Mouse (Mus musculus) retina, embryonic 14.5 days (tissue): Measurements from ENCODE around the gene Rap2a.

ENCODE experiments used
- DNase-seq: peaks from one replicate; pipeline ENCODE4 v3.0.0-alpha.2; 2015; ENCODE audit warnings: low spot score

The Rap2a gene

DNA sequence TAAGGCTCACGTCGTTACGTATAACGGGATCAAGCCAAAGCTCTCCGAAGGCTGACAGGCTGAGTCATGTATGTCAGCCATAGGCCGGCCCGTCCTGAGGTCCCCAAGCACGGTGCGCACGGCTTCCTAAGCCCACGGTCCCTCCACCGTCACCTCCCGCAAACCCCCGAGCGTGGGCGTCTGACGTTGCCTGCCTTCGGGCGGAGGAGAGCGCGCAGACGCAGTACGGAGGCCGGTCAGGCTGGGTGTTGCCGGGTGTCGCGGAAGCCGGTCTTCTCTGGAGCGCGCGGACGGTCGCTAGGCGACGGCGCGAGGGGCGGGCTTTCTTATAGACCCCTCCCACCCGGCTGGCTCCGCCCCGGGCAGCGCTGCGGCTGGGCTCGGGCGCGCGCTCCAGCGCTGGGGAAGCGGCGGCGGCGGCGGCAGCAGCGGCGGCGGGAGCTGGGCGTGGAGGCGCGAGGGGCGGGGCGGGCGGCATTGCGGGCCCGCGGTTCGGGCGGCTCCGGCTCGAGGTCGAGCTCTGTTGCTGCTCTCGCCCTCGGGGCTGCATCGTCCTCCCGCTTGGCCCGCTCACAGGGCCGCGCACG is at the start of gene Rap2a:
Rap2a (plus strand) TSS at position 463 of the 587 bp plus-strand sequence.
- DNase-seq, result peak; percentile 96

DNA sequence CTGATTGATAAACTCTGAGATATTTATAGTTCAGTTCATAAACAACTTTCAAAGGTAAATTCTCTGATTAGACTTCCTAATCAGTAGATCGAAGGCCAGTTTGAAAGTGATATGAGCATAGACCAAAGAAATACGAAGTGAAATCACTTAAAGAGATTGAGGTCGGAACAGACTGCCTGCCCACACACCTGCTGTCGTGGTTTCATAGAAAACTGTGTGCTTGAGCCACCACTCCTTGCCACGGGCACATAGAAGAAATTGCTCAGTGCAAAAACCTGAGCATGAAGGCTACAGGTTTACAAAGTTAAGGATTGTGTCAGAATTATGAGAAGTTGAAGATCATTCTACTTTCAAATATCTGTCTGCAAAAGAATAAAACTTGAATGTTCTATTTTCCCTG is 49.7 kb upstream of the Rap2a start:
- DNase-seq, result no peak

DNA sequence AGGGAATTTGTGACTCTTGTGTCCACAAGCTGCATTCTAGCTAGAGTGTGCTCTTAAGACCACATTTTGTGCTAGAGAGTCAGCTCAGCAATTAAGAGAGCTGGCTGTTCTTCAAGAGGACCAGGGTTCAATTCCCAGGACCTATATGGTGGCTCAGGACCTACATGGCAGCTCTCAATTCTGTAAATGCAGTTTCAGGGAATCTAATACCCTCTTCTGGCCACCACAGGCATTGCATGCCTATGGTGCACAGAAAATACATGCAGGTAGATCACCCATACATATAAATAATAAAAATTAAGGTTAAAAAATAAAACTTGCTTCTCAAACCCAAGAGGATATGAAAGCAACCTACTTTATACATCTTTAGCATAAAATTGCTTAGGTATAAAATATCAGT is 45.5 kb upstream of the Rap2a start:
- peak; percentile 12 for DNase-seq

DNA sequence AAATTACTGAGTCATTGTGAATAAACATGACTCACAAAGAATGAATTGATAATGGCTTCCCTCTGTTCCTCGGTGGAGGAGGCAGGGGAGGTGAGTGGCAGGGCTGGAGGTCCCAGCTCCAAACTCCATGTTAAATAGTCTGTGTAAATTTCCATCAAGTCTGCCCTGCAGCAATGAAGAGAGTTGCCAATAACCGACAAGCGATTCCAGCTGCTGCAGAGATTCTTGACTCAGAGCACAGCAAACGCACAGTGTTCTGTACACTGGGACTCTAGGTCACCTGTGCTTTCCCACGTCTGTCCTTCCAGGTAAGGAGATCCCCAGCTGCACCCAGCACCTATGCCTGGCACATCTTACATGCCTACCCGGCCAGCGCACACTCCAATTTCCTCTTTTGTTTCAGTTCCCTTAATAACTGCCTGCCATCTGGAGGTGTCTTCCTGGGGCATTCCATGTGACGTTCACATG is 44.3 kb upstream of the Rap2a start:
- no peak for DNase-seq

DNA sequence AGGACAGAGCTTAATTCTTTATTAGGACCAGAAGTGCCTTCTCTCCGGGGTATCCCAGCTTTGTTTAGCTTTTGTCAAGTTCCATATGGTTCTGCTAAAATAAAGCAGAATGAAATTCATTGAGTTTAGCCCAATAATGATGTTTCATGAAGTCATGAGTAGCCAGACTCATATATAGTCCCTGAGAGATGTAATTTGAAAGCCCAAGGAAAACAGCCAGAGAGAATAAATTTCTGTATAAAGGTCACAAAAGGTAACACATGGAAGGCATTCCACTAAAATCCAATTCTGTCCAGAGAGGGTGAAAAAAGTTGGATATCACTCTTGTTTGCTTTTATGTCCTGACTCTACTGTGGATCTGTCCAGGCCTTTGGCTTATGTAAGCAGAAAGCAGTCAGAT is 43.4 kb upstream of the Rap2a start:
- DNase-seq, result no peak

DNA sequence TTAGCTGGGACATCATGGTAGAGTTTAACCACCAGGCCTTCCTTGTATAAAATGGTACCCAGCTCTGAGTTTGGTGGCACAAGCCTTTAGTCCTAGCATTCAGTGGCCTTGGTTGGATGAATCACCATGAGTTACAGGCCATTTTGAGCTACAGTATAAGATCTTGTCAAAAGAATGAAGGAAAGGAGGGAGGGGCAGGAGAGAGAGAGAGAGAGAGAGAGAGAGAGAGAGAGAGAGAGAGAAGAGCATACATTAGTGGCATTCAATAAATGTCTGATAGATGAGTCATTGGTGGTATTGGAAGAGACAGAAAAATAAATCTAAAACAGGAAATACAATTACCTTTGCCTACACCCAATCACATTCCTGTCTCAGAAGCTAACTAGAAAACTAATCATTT is 37.5 kb upstream of the Rap2a start:
- DNase-seq, result no peak

DNA sequence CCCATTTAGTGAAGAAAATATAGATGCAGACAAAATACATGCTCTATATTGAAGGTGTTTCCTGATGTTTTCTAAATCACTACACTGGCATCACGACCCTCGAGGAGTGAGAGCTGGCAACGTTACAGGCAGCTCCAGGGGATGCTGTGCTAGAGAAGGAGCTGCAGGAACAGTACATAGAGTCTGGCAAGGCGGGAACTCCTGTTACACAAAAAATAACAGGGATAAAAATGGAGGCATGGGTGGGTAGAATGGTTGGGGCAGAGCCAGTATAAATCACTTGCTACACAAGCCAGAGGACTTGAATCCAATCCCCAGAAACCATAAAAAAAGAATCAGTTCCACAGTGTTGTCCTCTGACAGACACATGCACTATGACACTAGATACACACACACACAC is 37.0 kb upstream of the Rap2a start:
- no peak for DNase-seq

DNA sequence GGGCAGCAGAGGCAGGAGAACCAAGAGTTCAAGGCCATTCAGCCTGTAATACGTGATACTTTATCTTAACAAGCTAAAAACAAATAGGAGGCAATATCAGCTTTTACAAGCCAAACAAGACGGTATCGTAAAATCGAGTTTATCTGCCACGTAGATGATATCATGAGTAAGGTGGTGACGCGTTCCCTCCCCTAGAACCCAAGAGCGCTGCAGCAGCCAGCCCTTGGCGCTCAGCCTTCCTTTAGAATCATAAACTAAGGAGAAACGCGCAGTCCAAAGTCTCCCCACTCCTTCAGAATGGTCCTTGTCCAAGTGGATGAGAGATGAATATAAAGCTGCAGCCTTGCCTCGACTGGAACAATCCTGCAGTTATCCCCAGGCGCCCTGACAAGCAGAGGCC is 36.4 kb upstream of the Rap2a start:
- no peak for DNase-seq

DNA sequence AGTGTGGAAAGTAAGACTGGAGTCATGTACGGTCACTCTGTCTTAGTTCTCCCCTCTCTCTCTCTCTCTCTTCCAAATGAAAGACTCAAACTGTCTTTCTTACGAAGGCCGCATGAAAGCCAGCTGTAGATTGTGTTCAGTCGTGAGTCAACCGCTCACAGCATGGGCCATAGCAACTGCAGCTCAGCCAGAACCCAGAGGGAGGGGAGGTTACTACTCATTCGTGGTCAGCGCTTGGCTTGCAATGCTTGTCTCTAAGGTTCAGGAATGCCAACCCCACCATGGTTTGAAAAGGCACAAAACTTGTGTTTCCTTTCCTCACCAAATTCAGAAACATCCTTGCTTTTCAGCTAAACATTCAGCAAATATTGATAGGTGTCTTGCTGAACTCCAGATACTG is 24.0 kb upstream of the Rap2a start:
- no peak for DNase-seq

DNA sequence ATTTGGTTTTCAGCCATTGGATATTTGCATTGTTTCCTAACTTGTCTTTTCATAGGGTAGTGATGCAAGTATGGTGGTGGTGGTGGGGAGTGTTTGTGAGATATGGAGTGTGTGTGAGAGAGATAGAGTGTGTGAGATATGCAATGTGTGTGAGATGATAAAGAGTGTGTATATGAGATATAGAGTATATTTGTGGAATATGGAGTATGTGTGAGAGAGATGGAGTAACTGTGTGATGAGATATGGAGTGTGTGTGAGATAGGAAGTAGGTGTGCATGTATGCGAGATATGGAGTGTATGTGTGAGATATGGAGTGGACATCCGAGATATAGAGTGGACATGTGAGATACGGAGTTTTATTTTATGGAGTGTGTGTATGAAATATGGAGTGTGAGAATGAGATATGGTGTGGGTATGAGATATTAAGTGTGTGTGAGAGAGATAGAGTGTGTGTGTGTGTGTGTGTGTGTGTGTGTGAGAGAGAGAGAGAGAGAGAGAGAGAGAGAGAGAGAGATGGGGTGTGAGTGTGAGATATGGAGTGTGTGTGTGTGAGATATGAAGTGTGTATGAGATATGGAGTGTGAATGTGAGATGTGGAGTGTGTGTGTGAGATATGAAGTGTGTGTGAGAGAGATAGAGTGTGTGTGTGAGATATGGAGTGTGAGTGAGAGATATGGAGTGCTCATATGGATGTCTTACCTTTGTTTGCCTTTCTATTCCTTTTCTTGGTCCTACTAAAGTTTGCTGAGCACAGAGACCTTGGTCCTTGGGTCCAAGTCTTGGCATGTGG is 14.1 kb upstream of the Rap2a start:
- DNase-seq, result no peak

DNA sequence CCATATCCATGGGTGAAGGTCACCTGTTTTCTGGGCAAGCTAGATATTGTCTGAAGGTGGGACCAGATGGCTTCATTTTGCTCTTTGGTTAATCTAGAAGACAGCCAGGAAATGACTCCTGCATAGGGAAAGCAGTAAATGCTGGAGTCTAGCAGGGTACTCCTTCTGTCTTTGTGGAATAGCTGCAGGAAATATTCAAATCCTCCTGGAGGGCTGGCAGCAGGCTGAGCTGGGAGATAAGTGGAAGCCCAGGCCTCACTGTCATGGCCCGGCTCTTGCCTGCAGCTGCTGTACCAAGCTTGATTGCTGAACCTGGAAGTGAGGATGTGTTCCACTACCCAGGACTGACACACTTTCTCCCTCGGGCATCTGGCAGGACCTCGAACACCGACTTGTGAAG is 11.4 kb upstream of the Rap2a start:
- DNase-seq, result no peak

DNA sequence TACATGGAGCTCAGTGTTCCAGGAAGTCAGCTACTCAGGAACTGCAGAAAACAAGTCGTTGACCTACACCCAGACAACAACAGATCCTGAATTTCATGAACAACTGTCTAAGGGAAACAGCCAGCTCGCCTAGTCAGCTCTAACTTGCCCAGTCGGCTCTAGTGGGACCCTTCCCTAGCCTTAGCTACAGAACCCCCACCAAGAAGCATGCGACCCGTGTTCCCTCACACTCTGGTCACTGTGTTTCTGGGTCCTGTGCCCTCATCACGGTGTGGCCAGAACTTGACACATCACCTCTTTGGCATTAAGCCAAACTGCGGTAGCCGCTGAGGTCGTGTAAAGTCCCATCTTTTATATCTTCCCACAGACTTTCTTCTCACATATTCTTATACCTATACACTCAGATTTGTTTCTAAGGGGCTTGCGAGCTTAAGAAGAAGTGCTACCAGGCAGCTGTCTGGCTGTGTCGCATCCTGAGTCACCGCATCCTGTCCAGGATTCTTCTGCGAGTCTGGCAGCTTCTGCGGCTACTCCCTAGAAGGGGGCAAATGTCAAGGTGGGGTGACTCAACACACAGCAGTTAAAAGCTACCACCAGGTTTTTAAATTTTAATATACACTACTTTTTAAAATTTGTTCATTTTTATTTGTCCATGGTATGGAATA is 9.0 kb upstream of the Rap2a start:
- DNase-seq, result no peak

DNA sequence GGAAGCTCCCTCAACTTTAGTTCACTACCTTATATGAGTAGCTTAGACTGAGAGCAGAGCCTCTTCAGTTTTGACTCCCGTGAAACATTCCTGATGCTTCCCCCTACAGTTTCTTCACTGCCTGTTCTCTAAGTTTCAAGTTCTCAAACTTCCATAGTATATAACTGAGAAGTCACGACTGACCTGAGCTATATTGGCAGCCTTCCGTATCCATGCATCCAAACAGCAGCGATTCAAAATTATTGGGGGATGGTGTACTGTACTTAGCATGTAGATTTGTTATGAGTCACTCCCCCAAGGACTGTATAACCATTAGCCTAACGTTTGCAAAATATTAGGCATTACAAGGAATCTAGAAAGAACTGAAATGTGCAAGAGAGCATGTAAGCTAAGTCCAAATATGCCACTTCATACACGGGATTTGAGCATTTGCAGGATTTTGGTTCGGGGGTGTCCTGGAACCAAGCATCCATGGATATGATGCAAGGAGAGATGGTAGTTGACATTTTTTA is 2.0 kb upstream of the Rap2a start:
- DNase-seq, result no peak

DNA sequence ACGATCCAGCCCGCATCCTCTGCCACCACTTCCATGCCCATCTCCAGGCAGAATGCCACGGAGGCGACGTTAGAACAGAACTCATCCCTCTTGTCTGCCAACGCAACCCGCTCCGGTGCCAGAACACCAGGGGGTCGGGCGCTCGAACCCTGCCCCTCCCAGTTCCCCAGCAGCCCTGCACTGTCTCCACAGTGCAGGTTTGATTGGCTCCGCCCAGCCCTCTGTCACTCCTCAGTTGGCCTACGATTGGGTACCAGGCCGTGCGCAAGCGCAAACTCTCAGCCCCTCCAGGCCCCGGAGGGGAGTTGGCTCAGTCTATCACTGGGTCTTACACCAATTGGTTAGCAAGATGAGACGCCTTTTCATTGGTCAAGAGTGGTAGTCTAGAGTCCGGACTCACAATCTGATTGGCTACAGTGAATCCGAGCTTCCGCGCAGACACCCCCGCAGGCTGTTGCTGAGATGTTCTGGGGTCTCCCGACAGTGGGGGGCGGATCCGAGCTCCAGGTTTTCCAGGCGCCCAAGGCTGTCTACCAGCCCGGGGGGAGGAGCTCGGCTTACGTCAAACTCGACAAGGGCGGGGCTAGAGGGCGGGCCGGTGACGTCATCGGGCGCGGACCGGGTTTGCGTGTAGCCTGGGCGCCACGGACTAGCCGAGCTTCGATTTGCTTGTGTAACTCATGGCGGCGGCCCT is 809 bp upstream of the Rap2a start:
- peak; percentile 99 for DNase-seq

DNA sequence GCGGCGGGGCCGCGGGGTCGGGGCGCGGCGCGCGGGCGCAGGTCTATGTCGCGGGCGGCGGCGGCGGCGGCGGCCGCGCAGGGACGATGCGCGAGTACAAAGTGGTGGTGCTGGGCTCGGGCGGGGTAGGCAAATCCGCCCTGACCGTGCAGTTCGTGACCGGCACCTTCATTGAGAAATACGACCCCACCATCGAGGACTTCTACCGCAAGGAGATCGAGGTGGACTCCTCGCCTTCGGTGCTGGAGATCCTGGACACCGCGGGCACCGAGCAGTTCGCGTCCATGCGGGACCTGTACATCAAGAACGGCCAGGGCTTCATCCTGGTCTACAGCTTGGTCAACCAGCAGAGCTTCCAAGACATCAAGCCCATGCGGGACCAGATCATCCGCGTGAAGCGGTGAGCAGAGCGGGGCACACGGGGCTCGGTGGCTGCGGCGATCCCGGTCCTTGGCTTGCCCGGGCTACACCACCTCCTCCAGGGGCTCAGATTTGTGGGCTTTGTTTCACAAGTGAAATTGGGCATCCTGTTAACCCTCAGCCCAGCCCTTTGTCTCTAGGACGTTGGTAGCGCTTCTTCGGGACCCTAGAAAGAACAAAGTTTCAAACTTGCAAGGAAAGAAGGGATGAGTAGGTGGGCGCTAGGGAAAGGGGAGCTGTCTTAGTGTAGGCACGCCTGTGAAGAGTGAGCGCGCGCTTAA is 547 bp downstream of the Rap2a start:
- peak; percentile 58 for DNase-seq

DNA sequence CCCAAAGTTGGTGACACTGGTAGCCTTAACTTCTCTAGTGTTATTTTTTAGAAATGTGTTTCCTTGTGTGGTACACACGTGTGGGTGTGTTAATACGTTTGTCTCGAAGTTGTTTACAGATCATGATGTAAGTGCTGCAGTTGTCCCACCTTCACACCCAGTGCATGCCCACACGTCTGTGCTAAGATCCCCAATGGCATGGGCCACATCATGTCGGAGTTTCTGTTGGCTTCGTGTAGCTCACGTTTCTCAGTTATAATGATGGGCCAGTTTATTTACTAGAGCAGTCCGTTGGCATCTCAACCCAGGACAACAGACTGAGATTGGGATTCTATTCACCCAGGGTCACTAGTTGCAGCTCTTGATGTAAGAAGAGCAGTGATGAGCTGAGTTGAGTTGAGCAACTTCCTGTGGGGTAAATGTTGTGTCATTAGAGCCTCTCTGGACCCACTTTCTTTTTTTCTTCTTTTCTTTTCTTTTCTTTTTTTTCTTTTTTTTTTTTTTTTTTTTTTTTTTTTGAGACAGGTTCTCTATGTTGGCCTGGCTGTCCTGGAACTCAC is 2.2 kb downstream of the Rap2a start:
- DNase-seq, result no peak

DNA sequence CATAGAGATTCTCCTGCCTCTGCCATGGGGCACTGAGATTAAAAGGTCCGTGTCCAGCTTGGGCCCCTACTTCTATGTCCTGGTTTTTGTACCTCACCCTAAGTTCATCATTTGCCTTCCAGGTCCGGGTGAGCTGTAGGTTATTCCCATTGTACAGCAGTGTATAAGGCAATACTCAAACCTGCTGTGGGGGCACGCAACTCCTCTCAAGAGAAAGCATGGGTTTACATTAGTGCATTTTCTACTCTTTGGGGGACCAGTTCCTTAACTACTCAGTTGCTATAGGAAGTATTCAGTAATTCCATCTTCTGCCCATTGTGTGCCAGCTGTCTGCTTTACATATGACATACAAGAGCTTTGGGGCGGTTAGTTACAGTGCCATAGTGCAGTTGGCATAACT is 2.7 kb downstream of the Rap2a start:
- DNase-seq, result no peak

DNA sequence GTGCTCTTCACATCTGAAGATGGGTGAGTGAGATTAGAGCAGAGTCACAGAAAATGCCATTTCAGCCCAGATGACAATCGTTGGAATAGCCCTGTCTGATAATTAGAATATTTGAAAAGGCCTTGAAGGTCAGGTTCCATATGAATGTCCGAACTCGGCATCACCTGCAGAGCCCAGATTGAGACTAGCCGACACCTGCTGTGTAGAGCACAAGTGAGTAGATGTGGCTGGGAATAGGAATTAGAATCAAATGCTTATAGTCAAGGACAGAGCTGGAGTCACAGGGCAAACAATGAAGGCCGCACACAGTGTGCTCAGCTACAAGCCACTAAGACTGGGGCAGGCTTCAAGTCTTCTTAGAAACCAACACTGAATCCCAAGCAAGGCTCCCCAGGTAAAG is 6.3 kb downstream of the Rap2a start:
- DNase-seq, result no peak

DNA sequence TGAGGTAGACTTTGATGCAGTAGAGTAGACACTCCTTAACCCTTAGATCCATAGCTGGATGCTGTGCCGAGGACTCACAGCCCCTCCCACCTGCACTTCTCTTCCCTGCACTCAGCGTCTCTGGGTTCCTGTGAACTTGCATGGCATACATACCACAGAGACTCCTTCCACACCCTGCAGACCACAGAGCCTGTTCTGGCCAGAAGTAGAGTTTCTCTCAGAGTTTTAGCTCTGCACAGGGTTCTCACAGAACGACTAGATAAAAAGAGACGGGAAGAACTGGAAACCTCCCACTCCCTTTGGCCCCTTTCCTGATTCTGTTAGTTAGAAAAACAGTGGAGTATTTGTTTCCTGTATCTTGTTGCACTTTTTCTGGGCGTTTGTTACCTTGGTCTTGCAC is 18.0 kb downstream of the Rap2a start:
- DNase-seq, result no peak

DNA sequence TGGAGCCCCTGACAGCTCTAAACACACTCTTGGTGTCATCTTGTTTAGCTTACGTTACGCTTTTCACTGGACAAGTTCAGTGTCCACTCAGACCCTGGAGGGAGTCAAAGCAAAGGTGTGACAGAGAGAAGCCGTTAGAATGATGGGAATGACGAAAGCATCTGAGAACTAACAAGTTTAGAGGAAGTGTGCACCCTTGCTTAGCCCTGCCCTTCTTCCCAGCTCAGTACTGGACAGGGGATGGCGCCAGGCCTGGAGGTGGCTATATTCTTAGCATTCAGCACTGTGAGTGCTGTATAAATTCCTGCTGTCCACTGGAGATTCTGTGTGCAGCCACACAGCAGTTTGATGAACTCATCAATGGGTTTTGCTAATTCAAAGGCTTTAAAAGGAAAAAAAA is 18.6 kb downstream of the Rap2a start:
- no peak for DNase-seq

DNA sequence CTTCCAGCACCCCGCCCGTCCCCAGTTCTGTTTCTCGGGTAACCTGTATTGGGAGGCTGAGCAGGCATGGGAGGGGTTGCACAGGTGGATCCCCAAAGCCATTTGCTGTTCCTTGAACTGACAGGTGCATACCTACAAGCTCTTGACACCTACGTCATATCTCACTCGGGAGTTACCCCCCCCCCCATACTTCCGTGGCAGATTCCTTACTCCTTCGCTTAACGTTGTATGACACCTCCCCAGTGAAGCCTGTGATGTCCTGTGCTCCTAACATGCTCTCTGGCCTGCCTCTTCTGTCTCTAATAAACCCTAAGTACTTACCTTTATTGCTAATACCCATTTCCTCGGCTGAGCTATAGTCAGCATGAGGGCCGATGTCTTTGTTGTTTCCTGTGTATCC is 20.9 kb downstream of the Rap2a start:
- no peak for DNase-seq

DNA sequence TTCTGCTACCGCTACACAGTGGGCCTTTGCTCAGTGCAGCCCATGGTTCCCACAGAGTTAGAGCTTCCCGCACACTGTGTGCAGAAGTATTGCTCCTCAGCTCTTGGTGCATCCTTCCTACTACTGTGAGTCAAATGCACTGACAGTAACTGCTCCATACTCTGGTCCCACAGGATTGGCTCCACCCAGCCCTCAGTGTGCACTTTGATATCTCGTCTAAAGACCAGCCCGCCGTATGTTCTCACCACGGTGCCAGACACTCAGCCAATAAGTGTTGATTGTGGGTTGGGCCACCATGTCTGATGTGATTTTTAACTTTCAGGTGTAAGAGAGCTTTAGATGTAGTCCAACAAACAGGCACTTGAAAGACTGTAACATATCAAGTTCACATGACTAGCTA is 21.4 kb downstream of the Rap2a start:
- no peak for DNase-seq
